Mouse (Mus musculus) liver, adult 2 months (tissue): Measurements from ENCODE around the gene Fam160a1.

Source experiments
- CTCF ChIP-seq: fragments of 200-500 bp; IDR thresholded peaks from 2 replicates; pipeline ENCODE4 v1.5.1; 2011; ENCODE audit warnings: low read depth, low read length, control low read depth
- POLR2A ChIP-seq: fragments of 200-500 bp; IDR thresholded peaks from 2 replicates; pipeline ENCODE4 v1.6.1; 2011; ENCODE audit warnings: low read length, control low read depth; ENCODE audit not compliant: insufficient read depth; ENCODE audit errors: extremely low read depth

DNA sequence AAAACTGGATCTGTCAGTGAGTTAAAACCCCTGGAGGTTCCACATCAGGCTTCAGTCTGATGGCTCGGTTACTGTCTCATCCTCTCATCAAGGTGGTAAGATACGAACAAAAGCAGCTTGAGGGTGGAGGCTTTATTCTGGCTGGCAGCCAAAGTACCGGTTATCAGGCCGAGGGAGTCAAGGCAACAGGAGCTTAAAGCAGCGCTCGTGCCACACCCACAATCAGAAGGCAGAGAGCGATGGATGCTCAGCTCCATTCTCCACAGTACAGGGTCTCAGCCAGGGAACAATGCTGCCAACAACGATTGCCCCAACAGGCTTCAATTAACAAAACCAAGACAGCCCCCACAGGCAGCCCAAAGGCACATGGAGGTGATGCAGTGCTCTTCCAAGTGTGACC is 106.4 kb downstream of the Fam160a1 start:
- TF ChIP-seq CTCF (no peak), POLR2A (no peak)
